Mouse (Mus musculus): ENCODE data around the gene Alx3.

Alx3 gene

DNA sequence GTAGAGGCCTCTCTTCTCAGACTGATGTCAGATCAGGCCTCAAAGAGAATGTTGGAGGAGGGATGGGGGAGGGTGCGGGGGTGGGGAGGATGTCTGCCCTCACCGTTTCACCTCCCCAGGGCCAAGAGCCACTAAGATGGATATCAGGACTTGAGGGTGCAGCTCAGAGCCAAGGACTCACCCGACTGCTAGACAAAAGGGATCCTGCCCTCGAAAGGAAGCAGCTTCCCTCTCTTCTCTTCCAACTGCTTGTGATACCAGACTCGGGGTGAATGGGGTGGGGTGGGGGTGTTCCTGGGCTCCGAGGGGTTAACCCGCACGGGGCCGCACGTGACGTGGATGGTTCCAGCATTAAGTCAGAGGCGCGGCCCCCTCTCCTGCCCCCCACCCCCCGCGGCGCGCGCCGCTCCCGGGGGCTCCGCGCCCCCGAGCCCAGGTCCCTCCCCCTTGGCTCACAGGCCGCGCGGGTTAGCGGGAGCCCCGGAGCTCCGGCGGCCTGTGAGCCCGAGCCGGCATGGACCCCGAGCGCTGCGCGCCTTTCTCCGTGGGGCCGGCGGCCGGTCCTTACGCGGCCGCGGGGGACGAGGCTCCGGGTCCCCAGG lies at the start of gene Alx3:
Gene Alx3 (plus strand): TSS at position 370 of the 602 bp plus-strand sequence.
- no peak for DNase-seq (ENCODE audit: low read depth in 1 of 2, low spot score in 2 of 2)

GRCm38 (mm10) chr3:107545278-107545677 lies 49.6 kb upstream of the Alx3 start:
- DNase-seq (ENCODE audit: low read depth in 1 of 2, low spot score in 2 of 2) = no peak

DNA sequence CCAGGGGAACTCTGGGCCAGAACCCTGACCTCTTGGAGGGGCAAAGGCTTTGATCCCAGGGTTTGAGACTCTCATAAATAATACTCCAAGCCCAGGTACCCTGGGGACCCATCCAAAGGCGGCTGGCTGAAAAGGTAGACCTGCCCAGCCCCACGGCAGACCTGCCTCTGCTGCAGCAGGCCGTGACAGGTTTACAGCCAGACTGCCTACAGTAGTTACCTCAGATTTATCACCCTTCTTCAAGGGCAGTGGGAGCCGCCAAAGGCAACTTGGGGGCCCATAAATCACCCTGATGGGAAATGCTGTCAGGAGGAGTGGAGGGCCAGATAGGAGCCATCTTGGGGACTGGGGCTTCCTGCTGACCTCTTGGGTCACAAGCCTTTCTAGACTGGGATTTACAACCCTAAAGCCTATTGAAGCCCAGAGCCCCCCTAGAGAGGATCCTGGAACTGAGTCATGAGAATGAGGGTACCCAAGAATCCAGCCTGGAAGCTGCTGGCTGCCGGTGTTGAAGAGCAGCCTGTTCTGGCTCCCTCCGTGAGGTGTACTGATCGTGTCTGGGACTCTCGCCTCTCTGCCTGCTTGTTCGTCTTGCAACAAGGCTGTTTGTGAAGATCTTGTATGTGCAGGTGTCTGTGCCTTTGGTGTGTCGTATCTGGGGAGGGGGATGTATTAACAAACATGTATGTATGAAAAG lies 49.0 kb upstream of the Alx3 start:
- no peak for DNase-seq (ENCODE audit: low read depth in 1 of 2, low spot score in 2 of 2)

- no peak for DNase-seq (ENCODE audit: low read depth in 1 of 2, low spot score in 2 of 2)
Measured at GRCm38 (mm10) chr3:107546956-107547355, 47.9 kb upstream of the Alx3 start.

DNA sequence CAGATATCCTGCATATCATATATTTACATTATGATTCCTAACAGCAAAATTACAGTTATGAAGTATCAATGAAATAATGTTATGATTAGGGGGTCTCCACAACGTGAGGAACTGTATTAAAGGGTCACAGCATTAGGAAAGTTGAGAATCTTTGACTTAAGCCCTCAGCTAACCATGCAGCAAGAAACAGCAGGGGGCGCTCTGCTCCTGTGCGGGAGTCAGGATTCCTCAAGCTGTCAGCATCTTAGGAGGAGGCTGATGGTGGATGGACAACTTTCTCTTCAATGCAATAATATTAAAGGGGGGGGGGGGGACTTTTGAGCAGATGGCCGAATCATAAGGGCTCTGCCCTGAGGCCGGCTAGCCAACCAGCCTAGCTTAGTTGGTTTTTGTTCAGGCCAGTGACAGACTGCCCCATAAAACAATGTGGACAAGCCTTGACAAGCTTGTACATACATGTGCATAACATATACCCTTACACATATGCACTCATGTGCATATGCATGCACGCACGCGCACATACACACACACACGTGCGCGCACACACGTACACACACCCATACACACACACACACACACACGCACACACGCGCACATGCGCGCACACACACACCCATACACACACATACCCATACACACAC lies 44.3 kb upstream of the Alx3 start:
- DNase-seq (ENCODE audit: low read depth in 1 of 2, low spot score in 2 of 2) = no peak

GRCm38 (mm10) chr3:107554842-107555241 lies 40.0 kb upstream of the Alx3 start, which contains the start of gene Ubl4b:
TSS of gene Ubl4b (minus strand) at chr3:107555073.
- DNase-seq (ENCODE audit: low read depth in 1 of 2, low spot score in 2 of 2) = no peak

DNA sequence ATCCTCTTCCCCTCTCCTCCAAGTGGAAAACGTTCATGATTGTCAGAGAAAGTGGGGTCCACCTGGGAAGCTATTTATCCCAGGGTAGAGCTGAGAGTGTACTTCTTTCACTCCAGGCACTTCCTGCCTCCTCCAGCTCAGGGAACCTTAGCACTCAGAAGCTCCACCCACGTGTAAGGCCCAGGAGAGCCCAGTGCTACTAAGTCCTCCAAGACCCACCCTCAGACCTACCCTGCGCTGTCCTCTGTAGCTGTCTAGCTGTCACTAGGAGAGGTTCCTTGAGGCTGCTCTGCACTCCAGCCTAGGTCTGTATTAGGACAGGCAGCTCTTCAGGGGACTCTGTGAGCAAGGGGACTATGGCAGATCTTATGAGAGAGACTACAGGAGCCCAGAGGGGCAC lies 36.1 kb upstream of the Alx3 start:
- no peak for DNase-seq (ENCODE audit: low read depth in 1 of 2, low spot score in 2 of 2)

DNA sequence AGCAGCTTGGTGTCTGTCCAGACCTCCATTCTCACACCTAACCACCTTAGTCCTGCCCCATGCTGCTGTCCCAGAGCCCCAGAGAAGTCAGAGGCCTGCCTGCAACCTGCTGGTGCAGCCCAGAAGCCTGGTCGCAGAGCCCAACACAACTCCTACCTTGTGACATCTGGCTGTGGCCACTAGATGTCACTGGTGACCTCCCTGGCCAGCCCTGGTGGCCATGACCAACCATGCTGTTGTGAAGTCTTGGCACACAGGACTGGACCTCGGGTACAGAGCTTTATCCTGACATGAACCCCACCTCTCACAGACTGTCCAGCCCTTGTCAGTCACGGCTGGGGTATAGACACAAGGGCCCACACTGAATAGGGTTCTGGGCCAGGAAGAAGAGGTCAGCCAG lies 35.6 kb upstream of the Alx3 start:
- DNase-seq (ENCODE audit: low read depth in 1 of 2, low spot score in 2 of 2) = peak in 1 of 2 experiments; percentile 5

DNA sequence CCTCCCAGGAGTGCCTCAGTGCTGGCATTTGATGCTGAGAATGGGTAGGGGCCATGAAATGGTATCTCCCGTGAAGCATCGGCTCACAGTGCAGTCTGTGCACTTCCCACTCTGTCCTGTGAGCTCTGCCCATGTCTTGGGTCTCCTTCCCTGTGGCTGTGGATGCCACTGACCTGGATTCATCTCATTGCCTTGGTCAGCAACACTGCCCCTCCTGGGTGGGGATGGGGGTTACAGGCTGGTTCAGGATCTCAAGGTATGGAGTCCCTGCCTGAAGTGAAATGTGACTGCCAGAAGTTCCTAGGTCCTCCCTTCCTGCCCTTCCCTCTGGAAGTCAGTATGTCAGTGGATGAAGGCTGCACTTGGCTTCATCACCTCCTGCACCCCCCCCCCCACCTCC lies 32.7 kb upstream of the Alx3 start:
- no peak for DNase-seq (ENCODE audit: low read depth in 1 of 2, low spot score in 2 of 2)

DNA sequence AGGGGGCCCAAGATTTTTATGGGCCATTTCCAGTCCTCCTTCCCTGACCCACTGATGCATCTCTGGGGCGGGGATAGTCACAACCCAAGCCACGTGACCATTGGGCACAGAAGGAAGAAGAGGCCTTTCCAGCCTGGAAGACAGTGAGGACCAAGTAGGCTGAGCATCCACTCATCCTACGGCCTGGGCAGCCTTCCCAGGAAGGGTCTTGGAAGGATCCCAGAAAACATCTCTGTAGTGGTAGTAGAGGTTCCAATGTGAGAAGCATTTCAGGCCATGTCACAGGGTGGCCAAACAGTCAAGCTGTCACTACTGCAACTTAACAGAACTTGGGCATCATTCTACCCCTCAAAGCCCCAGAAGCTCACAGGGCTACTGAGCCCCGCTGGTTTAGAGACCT lies 32.2 kb upstream of the Alx3 start:
- DNase-seq (ENCODE audit: low read depth in 1 of 2, low spot score in 2 of 2) = no peak

DNA sequence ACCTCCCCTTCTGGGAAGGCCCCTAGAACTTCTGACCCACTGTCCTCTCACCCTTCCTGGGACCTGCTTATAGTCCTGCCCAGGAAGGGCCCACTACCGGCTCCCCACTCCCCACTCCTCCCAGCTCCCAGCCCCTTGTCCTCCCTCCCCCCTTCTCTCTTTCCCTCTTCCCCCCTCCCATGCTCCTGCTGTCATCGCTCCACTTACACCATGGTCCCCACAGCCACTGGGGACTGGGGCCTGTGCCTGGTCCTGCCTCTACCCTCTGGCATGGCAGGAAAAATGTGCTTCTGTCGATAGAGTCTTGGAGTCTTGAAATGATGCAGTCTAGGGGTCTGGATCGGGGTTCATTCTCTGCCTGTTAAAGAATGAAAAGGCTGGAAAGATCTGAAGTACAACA lies 31.0 kb upstream of the Alx3 start:
- DNase-seq (ENCODE audit: low read depth in 1 of 2, low spot score in 2 of 2) = no peak

GRCm38 (mm10) chr3:107565331-107565730 lies 29.5 kb upstream of the Alx3 start:
- no peak for DNase-seq (ENCODE audit: low read depth in 1 of 2, low spot score in 2 of 2)

GRCm38 (mm10) chr3:107567766-107568165 lies 27.1 kb upstream of the Alx3 start:
- DNase-seq (ENCODE audit: low read depth in 1 of 2, low spot score in 2 of 2) = no peak

GRCm38 (mm10) chr3:107568721-107569120 lies 26.1 kb upstream of the Alx3 start:
- no peak for DNase-seq (ENCODE audit: low read depth in 1 of 2, low spot score in 2 of 2)

DNA sequence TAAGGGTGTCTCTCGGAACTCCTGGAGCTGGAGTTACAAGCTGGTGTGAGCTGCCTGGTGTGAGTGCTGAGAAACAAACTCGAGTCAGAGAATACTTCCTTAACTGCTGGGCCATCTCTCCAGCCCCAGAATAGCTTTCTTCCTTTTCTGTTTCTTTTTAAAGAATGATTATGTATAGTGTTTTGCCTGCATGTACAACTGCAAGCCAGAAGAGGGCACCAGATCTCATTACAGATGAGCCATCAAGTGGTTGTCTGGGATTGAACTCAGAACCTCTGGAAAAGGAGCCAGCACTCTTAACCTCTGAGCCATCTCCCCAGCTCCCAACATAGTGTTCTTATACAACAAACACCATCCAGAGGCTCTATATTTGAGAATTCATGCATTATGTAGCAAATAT lies 23.6 kb upstream of the Alx3 start:
- DNase-seq (ENCODE audit: low read depth in 1 of 2, low spot score in 2 of 2) = no peak

DNA sequence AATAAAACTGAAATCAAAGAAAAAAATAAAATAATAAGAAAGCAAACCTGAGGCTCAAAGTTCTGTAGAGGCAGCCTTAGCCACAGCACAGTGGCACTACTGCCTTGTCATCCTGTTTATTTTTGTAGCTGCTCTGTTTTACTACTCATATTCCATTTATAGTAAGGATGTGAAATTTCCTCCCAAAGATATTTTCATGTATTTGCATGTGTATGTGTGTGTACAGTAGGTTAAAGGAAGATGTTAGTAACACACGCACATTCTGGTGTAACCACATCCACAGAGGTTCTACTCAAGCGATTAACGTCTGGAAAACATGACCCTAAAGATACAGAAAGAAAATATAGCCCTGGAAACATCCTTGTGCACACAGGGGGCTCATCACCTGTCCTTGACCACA lies 18.0 kb upstream of the Alx3 start:
- no peak for DNase-seq (ENCODE audit: low read depth in 1 of 2, low spot score in 2 of 2)

DNA sequence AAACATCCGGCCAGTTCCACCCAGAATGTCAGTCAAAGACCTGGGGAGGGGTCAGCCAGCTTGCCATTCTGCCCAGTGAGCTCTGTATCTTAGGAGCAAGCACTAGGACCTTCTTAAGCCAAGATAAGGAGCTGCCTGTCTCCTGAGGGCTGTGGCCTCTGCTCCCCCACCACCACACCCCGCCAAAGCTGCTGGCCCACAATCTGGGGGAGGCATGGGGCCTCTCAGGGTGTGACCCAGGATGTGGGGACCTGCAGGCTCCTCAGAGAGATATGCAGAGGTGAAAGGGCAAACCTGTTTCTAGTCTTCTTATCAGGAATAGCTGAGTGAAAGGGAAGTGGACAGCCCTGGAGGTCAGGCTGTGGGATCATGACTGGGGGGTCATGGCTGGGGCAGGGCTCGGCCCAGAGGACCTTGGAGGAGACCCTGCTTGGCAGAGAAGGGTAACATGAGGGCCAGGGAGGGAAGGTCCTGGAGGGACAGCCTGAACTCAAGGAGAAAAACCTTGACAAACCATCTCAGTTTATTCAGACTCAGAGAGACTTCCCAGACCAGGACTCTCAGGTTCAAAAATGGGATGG lies 16.9 kb upstream of the Alx3 start:
- no peak for DNase-seq (ENCODE audit: low read depth in 1 of 2, low spot score in 2 of 2)

DNA sequence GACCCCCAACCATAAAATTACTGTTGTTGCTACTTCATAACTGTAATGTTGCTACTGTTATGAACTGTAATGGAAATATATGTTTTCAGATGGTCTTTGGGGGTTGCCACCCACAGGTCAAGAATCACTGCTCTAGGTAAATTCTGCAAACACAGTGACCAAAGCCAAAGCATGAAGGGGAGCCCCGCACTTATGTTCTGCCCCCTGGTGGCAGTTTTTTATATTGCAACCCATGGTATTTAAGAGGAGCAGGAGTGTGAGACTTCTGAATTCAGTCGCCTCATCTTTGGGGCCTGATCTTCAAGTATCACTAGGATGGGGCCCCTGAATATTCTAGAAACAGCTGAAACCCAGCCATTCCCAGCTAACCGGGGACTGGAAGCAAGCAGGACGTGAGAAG lies 15.4 kb upstream of the Alx3 start:
- no peak for DNase-seq (ENCODE audit: low read depth in 1 of 2, low spot score in 2 of 2)

DNA sequence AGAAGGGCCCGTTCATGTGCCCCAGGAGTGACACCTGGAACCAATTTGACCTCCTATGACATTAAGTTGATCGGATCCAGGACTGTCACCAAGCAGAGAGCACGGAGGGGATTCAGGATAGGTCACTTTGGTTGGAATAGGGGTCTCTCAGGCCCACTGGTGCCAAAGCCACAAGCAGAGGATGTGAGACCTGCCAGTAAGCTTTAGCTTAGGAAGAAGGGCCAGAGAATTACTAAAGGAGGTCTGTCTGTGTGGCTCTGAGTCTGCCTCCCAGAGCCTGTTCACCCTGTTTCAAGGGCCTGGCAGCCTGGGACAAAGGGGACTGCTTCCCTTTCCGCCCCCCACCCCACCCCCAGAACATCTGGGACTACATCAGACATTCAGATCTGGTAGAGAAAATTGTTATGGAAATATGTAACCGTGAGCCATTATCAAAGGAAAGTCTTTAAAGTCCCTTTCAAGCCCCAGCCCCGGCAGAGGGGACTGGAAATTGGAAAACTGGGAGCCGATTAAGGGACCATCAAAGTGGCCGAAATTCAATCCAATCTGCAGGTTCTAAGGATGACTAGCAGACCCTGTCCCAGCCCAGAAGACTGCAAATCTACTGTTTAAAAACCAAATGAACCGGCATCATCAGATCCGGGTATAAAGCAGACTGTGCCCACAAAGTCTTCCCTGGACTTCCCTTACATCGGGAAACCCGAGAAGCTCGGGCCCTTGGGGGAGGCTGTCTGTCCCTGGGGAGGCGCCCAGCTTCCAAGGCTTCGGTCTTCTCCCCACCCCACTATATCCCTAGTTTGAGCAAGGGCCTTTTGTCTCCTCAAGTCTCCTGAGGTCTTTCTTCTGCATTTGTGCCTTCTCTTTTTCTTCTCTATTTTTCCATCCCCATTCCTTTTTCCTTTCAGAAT lies 13.5 kb upstream of the Alx3 start:
- DNase-seq (ENCODE audit: low read depth in 1 of 2, low spot score in 2 of 2) = no peak

GRCm38 (mm10) chr3:107582130-107582874 lies 12.5 kb upstream of the Alx3 start:
- no peak for DNase-seq (ENCODE audit: low read depth in 1 of 2, low spot score in 2 of 2)

Data from monocyte, adult 2 months (primary cell).